Mouse (Mus musculus) spleen, adult 2 months (tissue): ENCODE measurements around the gene Doc2b. TPM values are rescaled to one million over a fixed set of nuclear protein-coding genes. Genes with fewer than 3 reads are reported as not detected.

Source experiments
- DNase-seq, 2 experiments: peaks; one replicate each; pipeline versions ENCODE4 v3.0.0 to v3.0.0-alpha.2; 2012 to 2021; ENCODE audit warnings: low spot score in 2 of 2, low read depth in 1 of 2
- H3K27ac ChIP-seq: fragments of 200-500 bp; 2 replicates; pipeline ENCODE4 v1.5.1; 2012; ENCODE audit warnings: low read length, inconsistent platforms; ENCODE audit not compliant: insufficient read depth
- H3K27me3 ChIP-seq: fragments of 200-500 bp; 2 replicates; pipeline ENCODE4 v1.6.1; 2012; ENCODE audit warnings: mild to moderate bottlenecking, moderate library complexity, low read length, inconsistent platforms; ENCODE audit not compliant: control insufficient read depth, insufficient read depth
- H3K36me3 ChIP-seq: fragments of 200-500 bp; 2 replicates; pipeline ENCODE4 v1.6.1; 2012; ENCODE audit warnings: mild to moderate bottlenecking, low read length, inconsistent platforms; ENCODE audit not compliant: control insufficient read depth, insufficient read depth
- H3K4me1 ChIP-seq: fragments of 200-500 bp; 2 replicates; pipeline ENCODE4 v1.6.1; 2011; ENCODE audit warnings: inconsistent platforms; ENCODE audit not compliant: control insufficient read depth, insufficient read depth, insufficient read length
- H3K4me3 ChIP-seq: fragments of 200-500 bp; 2 replicates; pipeline ENCODE4 v1.5.1; 2011; ENCODE audit warnings: mild to moderate bottlenecking, inconsistent platforms; ENCODE audit not compliant: insufficient read depth, insufficient read length; ENCODE audit errors: extremely low read depth
- CTCF ChIP-seq: fragments of 200-500 bp; IDR thresholded peaks from 2 replicates; pipeline ENCODE4 v1.5.1; 2011; ENCODE audit warnings: mild to moderate bottlenecking, inconsistent platforms; ENCODE audit not compliant: insufficient read depth, insufficient read length, insufficient replicate concordance; ENCODE audit errors: extremely low read depth
- POLR2A ChIP-seq: fragments of 200-500 bp; IDR thresholded peaks from 2 replicates; pipeline ENCODE4 v1.6.1; 2011; ENCODE audit warnings: low read depth, low read length, inconsistent platforms
- WGBS: fragments of 180-500 bp; shearing (Covaris S2); methylation state at CpG from one replicate; pipeline ENCODE4 v1.1.7; 2018; 5-methylcytosine and 5-hydroxymethylcytosine counted together
- polyA plus RNA-seq: library from polyadenylated mRNA; depleted of rRNA; stranded (reverse); fragments of >200 nt; gene quantifications from 2 replicates; pipeline ENCODE4 v1.2.3, GENCODE M21; 2012

Gene Doc2b
- polyA plus RNA-seq, 1 experiment, result 0.05 TPM

- Histone ChIP-seq H3K27ac (no peak overlapping the region), H3K36me3 (no peaks in the 10 kb centered on the region), H3K27me3 (no peaks in the 10 kb centered on the region), H3K4me3 (no peak overlapping the region), H3K4me1 (no peaks in the 10 kb centered on the region)
- no peak for DNase-seq
- WGBS, result 89% methylated on average over 3 of the region's 3 CpGs
- TF ChIP-seq CTCF (no peak), POLR2A (no peak)
Observed at GRCm38 (mm10) chr11:75810526-75810925, 14.7 kb upstream of the Doc2b start.

GRCm38 (mm10) chr11:75807486-75807885, 11.6 kb upstream of the Doc2b start:
- H3K27me3 ChIP-seq, result no peaks in the 10 kb centered on the region
- TF ChIP-seq POLR2A, result no peak
- no peak for TF ChIP-seq CTCF
- no peak overlapping the region for H3K4me3 ChIP-seq
- DNase-seq, result no peak
- H3K27ac ChIP-seq, result no peak overlapping the region
- WGBS, result 71% methylated on average over 5 of the region's 5 CpGs
- no peaks in the 10 kb centered on the region for H3K36me3 ChIP-seq
- H3K4me1 ChIP-seq, result no peaks in the 10 kb centered on the region

GRCm38 (mm10) chr11:75801771-75802550, 6.1 kb upstream of the Doc2b start:
- 84% methylated on average over 7 of the region's 7 CpGs for whole genome bisulfite sequencing
- TF ChIP-seq POLR2A (no peak), CTCF (no peak)

GRCm38 (mm10) chr11:75801369-75801768, 5.5 kb upstream of the Doc2b start:
- WGBS, result 89% methylated on average over 4 of the region's 4 CpGs
- no peak for DNase-seq
- H3K4me3 ChIP-seq, result no peak overlapping the region
- TF ChIP-seq POLR2A (no peak), CTCF (no peak)
- H3K27me3 ChIP-seq, result no peaks in the 10 kb centered on the region; the same call in 1 of the 2 replicates
- no peaks in the 10 kb centered on the region for H3K36me3 ChIP-seq
- no peaks in the 10 kb centered on the region for H3K4me1 ChIP-seq
- H3K27ac ChIP-seq, result no peak overlapping the region

More at GRCm38 (mm10) chr11:75801771-75802550, 6.1 kb upstream of the Doc2b start:
- DNase-seq, result no peak
- H3K27ac ChIP-seq, result no peak overlapping the region
- H3K36me3 ChIP-seq, result no peaks in the 10 kb centered on the region
- H3K27me3 ChIP-seq, result no peaks in the 10 kb centered on the region; the same call in 1 of the 2 replicates
- no peaks in the 10 kb centered on the region for H3K4me1 ChIP-seq
- no peak overlapping the region for H3K4me3 ChIP-seq

GRCm38 (mm10) chr11:75796536-75797246, 842 bp upstream of the Doc2b start:
- H3K27me3 ChIP-seq, result peaks cover 16% of the 10 kb centered on the region
- no peak for TF ChIP-seq CTCF
- TF ChIP-seq POLR2A, result no peak
- H3K4me1 ChIP-seq, result no peaks in the 10 kb centered on the region
- no peaks in the 10 kb centered on the region for H3K36me3 ChIP-seq
- no peak for DNase-seq
- no peak overlapping the region for H3K27ac ChIP-seq
- H3K4me3 ChIP-seq, result no peak overlapping the region
- WGBS, result 84% methylated on average over 13 of the region's 13 CpGs

- Histone ChIP-seq H3K27ac (no peak overlapping the region), H3K4me3 (no peak overlapping the region), H3K4me1 (no peaks in the 10 kb centered on the region), H3K27me3 (peaks cover 16% of the 10 kb centered on the region), H3K36me3 (no peaks in the 10 kb centered on the region)
- WGBS, result 8% methylated on average over 34 of the region's 42 CpGs
- no peak for TF ChIP-seq CTCF
- no peak for TF ChIP-seq POLR2A
- DNase-seq, result no peak
Observed at GRCm38 (mm10) chr11:75795321-75795636, 570 bp downstream of the Doc2b start.
